Mouse (Mus musculus): ENCODE measurements at regions not wholly inside any gene's neighbourhood (a gene's known extent, or its start where the extent isn't known, plus 50 kb on each side); places are given as distances from the start of the nearest gene placed in this dataset.

DNA sequence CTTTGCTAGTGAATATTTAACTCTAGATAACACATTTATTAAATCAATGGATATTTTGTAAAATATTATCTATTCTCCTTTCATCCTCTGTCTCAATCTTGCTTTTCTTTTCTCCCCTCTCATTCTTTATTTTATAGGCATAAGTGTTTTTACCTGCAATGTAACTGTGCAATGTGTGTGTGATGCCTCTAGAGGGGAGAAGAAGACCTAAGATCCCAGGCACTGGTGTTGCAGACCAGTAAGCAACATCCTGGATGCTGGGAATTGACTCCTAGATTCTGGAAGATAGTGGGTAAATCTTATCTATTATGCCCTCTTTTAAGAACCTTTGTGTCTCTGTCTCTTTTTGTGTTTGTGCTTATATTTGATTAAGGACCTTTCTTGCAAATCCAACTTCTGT is 605.6 kb downstream of the Kcnt2 start:
- TF ChIP-seq CTCF (IDR thresholded peaks at IDR 0.05; ENCODE audit: low read depth, low read length) (no peak), POLR2A (IDR thresholded peaks at IDR 0.05; ENCODE audit: borderline replicate concordance, low read depth, low read length) (no peak)
- Histone ChIP-seq H3K4me1 (ENCODE audit: control insufficient read depth, insufficient read depth, low read length) (no peaks in the 10 kb centered on the region), H3K4me3 (ENCODE audit: insufficient read depth, low read length) (no peak overlapping the region), H3K27ac (ENCODE audit: insufficient read depth, low read depth, low read length) (no peak overlapping the region)

All from bone marrow macrophage, adult 2 months (primary cell).